Comparison of ENCODE assay signal across 10 mouse cellular contexts in the genomic region with DNA sequence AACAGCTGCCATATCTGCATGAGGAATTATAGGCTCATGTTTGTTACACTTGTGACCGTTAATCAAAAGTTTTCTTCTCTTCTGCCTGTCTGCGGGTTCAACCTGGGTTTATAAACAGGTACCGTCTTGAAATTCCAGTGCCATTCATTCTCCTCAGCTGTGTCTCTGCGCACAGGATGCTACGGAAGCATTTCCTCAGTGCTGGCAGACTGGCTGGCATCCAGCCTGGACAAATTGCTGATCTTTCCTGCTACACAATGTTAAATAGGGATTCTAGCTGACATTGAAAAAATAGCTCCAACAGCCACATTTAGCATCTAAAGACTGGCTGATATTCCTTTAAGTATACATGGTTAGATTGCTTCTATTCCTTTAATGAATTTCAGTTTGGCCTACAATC.
DNase-seq lines count a peak whose midpoint lies in the region; ATAC-seq and TF ChIP-seq lines count a peak whose summit lies in the region.
"Had no signal": no experiment of that assay in that cellular context is flagged by ENCODE, and none has a peak within 500 bp of the region (broad histone marks: within the 10 kb centered on the region; RNA-seq: fewer than 3 reads in every experiment).

No protein-coding gene starts in this region.

- WGBS in kidney, embryonic 15.5 days: 76% methylated on average over 5 of the region's 5 CpGs
- 54% methylated on average over 5 of the region's 5 CpGs for WGBS in kidney, postnatal 0 days
- WGBS in intestine, embryonic 15.5 days: 46% methylated on average over 5 of the region's 5 CpGs

- H3K4me1 ChIP-seq in kidney, embryonic 15.5 days: no peaks in the 10 kb centered on the region
- H3K4me1 ChIP-seq in kidney, postnatal 0 days (replicated peaks; ENCODE audit: insufficient read depth, low read length): no peaks in the 10 kb centered on the region
- H3K4me1 ChIP-seq in intestine, embryonic 15.5 days (replicated peaks): no peaks in the 10 kb centered on the region
- H3K4me1 ChIP-seq: hindbrain, embryonic 10.5 days; liver, embryonic 13.5 days had no signal

- H3K9me3 ChIP-seq in kidney, embryonic 15.5 days (replicated peaks): no peaks in the 10 kb centered on the region
- no peaks in the 10 kb centered on the region for H3K9me3 ChIP-seq in kidney, postnatal 0 days (replicated peaks; ENCODE audit: low read length)
- no peaks in the 10 kb centered on the region for H3K9me3 ChIP-seq in intestine, embryonic 15.5 days
- H3K9me3 ChIP-seq: hindbrain, embryonic 10.5 days; liver, embryonic 13.5 days had no signal

- no peak overlapping the region for H3K4me2 ChIP-seq in kidney, embryonic 15.5 days
- no peak overlapping the region for H3K4me2 ChIP-seq in kidney, postnatal 0 days (ENCODE audit: low read length)
- H3K4me2 ChIP-seq in intestine, embryonic 15.5 days (replicated peaks): no peak overlapping the region
- H3K4me2 ChIP-seq: liver, embryonic 13.5 days had no signal

- peak; percentile 61; the same call in 1 of the 2 replicates for ATAC-seq in cerebellum, adult (ENCODE audit: insufficient number of reproducible peaks, low FRiP score, low TSS enrichment)
- no peak for ATAC-seq in kidney, embryonic 15.5 days (replicated peaks; ENCODE audit: low FRiP score)
- no peak for ATAC-seq in kidney, postnatal 0 days (replicated peaks; ENCODE audit: low FRiP score, low read depth)
- ATAC-seq in intestine, embryonic 15.5 days: no peak

- H3K27ac ChIP-seq in kidney, embryonic 15.5 days: no peak overlapping the region
- H3K27ac ChIP-seq in kidney, postnatal 0 days: no peak overlapping the region
- no peak overlapping the region for H3K27ac ChIP-seq in intestine, embryonic 15.5 days
- H3K27ac ChIP-seq: hindbrain, embryonic 10.5 days; liver, embryonic 13.5 days had no signal

- no peak overlapping the region for H3K4me3 ChIP-seq in kidney, embryonic 15.5 days (replicated peaks)
- no peak overlapping the region for H3K4me3 ChIP-seq in kidney, postnatal 0 days (replicated peaks; ENCODE audit: low read depth, low read length)
- no peak overlapping the region for H3K4me3 ChIP-seq in intestine, embryonic 15.5 days (replicated peaks)
- H3K4me3 ChIP-seq: hindbrain, embryonic 10.5 days; liver, embryonic 13.5 days had no signal

- H3K9ac ChIP-seq in kidney, embryonic 15.5 days: no peak overlapping the region
- no peak overlapping the region for H3K9ac ChIP-seq in kidney, postnatal 0 days (ENCODE audit: low read depth, low read length)
- no peak overlapping the region for H3K9ac ChIP-seq in intestine, embryonic 15.5 days
- H3K9ac ChIP-seq: liver, embryonic 13.5 days had no signal

- TF ChIP-seq CTCF in kidney, postnatal 0 days (IDR thresholded peaks at IDR 0.05; ENCODE audit: low read depth): no peak

- no peaks in the 10 kb centered on the region for H3K36me3 ChIP-seq in kidney, embryonic 15.5 days
- H3K36me3 ChIP-seq in kidney, postnatal 0 days (ENCODE audit: insufficient read depth, low read length): no peaks in the 10 kb centered on the region
- H3K36me3 ChIP-seq in intestine, embryonic 15.5 days: no peaks in the 10 kb centered on the region
- H3K36me3 ChIP-seq: hindbrain, embryonic 10.5 days; liver, embryonic 13.5 days had no signal

- H3K27me3 ChIP-seq in kidney, embryonic 15.5 days: no peaks in the 10 kb centered on the region
- no peaks in the 10 kb centered on the region for H3K27me3 ChIP-seq in kidney, postnatal 0 days (ENCODE audit: insufficient read depth, low read length)
- no peaks in the 10 kb centered on the region for H3K27me3 ChIP-seq in intestine, embryonic 15.5 days (replicated peaks)
- H3K27me3 ChIP-seq: liver, embryonic 13.5 days had no signal

- DNase-seq in cerebellum, adult 11 months: no peak
- DNase-seq in kidney, adult 18-20 months: peak; percentile 24
- peak; percentile 37 for DNase-seq in kidney, postnatal 0 days (ENCODE audit: low spot score)
- DNase-seq in lung, postnatal 25 days (ENCODE audit: low spot score): peak; percentile 43
- DNase-seq in natural killer cell, adult 2 months (ENCODE audit: low spot score in 2 of 2): no peak
- DNase-seq: liver, embryonic 13.5 days had no signal

Comparison
In these comparisons a context has a peak if more than half of its experiments do, and no peak if none do; other contexts are left out.
1. DNase-seq: peak in kidney, adult 18-20 months (single experiment), kidney, postnatal 0 days (single experiment) and lung, postnatal 25 days (single experiment); none in cerebellum, adult 11 months (single experiment) and natural killer cell, adult 2 months (0 of 2).